Mouse (Mus musculus) intestine, postnatal 0 days (tissue): ENCODE measurements around the gene Lurap1. TPM values are rescaled to one million over a fixed set of nuclear protein-coding genes. Genes with fewer than 3 reads are reported as not detected.
A peak's percentile ranks its signal among the peaks of the same experiment; 100 is the strongest.

Experiments
- ATAC-seq: fragments of 200-750 bp; cut with Nextera tagmentation; 2 replicates; pipeline ENCODE4 v1.8.0; 2017; ENCODE audit warnings: mild to moderate bottlenecking, moderate TSS enrichment, moderate library complexity
- H3K27ac ChIP-seq: fragments of 300-500 bp; sonication (generic); 2 replicates; pipeline ENCODE4 v1.5.1; 2014; ENCODE audit warnings: mild to moderate bottlenecking, low read depth, low read length, moderate library complexity
- H3K27me3 ChIP-seq: fragments of 300-500 bp; sonication (generic); replicated peaks from 2 replicates; pipeline ENCODE4 v1.6.1; 2014; ENCODE audit warnings: low read length, mixed read lengths; ENCODE audit not compliant: control insufficient read depth, insufficient read depth
- H3K36me3 ChIP-seq: fragments of 300-500 bp; sonication (generic); 2 replicates; pipeline ENCODE4 v1.6.1; 2014; ENCODE audit warnings: mild to moderate bottlenecking, moderate library complexity; ENCODE audit not compliant: control insufficient read depth, insufficient read depth
- H3K4me1 ChIP-seq: fragments of 300-500 bp; sonication (generic); replicated peaks from 2 replicates; pipeline ENCODE4 v1.6.1; 2014; ENCODE audit warnings: antibody characterized with exemption, low read length, mixed read lengths; ENCODE audit not compliant: control insufficient read depth, insufficient read depth
- H3K4me2 ChIP-seq: fragments of 300-500 bp; sonication (generic); replicated peaks from 2 replicates; pipeline ENCODE4 v1.6.1; 2014; ENCODE audit warnings: low read depth, mild to moderate bottlenecking, moderate library complexity
- H3K4me3 ChIP-seq: fragments of 300-500 bp; sonication (generic); 2 replicates; pipeline ENCODE4 v1.5.1; 2014; ENCODE audit warnings: low read depth, low read length
- H3K9ac ChIP-seq: fragments of 300-500 bp; sonication (generic); 2 replicates; pipeline ENCODE4 v1.6.1; 2014; ENCODE audit warnings: mild to moderate bottlenecking, low read depth, low read length
- H3K9me3 ChIP-seq: fragments of 300-500 bp; sonication (generic); 2 replicates; pipeline ENCODE4 v1.6.1; 2016; ENCODE audit warnings: mixed run types; ENCODE audit not compliant: control insufficient read depth
- CTCF ChIP-seq: sonication (generic); IDR thresholded peaks from 2 replicates; pipeline ENCODE4 v1.5.1; 2016; ENCODE audit warnings: low read depth, mild to moderate bottlenecking, control low read depth, antibody characterized with exemption, moderate library complexity
- WGBS: fragments of 180-500 bp; shearing (Covaris S2); extraction: QIAGEN DNeasy Blood & Tissue Kit; methylation state at CpG from one replicate; pipeline ENCODE4 v1.1.7; 2014; 5-methylcytosine and 5-hydroxymethylcytosine counted together
- polyA plus RNA-seq: library from polyadenylated mRNA; unstranded; fragments of >200 nt; fragmentation: Nextera tagmentation; extraction: Ambion mirVana; gene quantifications from 2 replicates; pipeline ENCODE4 v1.2.1, GENCODE M21; 2015

The Lurap1 gene
- polyA plus RNA-seq, 1 experiment from 2014 or later, result 0.56 TPM

GRCm38 (mm10) chr4:116173752-116174151, 22.6 kb upstream of the Lurap1 start:
- Histone ChIP-seq H3K4me2 (no peak overlapping the region), H3K27me3 (no peaks in the 10 kb centered on the region), H3K36me3 (no peaks in the 10 kb centered on the region), H3K4me3 (no peak overlapping the region), H3K9me3 (no peaks in the 10 kb centered on the region), H3K4me1 (peaks cover 13% of the 10 kb centered on the region), H3K9ac (no peak overlapping the region), H3K27ac (no peak overlapping the region)
- ATAC-seq, result no peak
- no peak for TF ChIP-seq CTCF
- 97% methylated on average over 4 of the region's 4 CpGs for WGBS

GRCm38 (mm10) chr4:116173072-116173471, 21.9 kb upstream of the Lurap1 start, which contains the start of the genes 1700042G07Rik and Gm49337:
Gene 1700042G07Rik (plus strand): TSS chr4:116173372.
Gene Gm49337 (plus strand): TSS chr4:116173384.
- no peak within 1 kb of the TSS for H3K27ac ChIP-seq
- TF ChIP-seq CTCF, result no peak

DNA sequence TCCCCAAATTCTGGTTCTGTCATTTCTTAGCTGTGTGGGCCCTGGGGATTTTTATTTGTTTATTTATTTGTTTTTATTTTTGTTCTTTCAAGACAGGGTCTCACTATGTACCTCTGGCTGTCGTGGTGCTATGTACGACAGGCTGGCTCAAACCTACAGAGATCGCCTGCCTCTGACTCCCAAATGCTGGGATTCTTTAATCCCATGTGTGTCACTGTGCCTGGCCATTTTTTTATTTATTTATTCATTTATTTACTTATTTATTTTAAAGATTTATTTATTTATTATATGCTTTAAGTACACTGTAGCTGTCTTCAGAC, 18.2 kb upstream of the Lurap1 start:
- 68% methylated on average over 3 of the region's 3 CpGs for WGBS
- no peaks in the 10 kb centered on the region for H3K36me3 ChIP-seq
- no peak overlapping the region for H3K27ac ChIP-seq
- H3K9me3 ChIP-seq, result no peaks in the 10 kb centered on the region
- ATAC-seq, result no peak
- H3K27me3 ChIP-seq, result no peaks in the 10 kb centered on the region
- H3K4me3 ChIP-seq, result no peak overlapping the region
- no peak overlapping the region for H3K9ac ChIP-seq
- no peaks in the 10 kb centered on the region; the same call in 1 of the 2 replicates for H3K4me1 ChIP-seq
- H3K4me2 ChIP-seq, result no peak overlapping the region
- no peak for TF ChIP-seq CTCF

More at GRCm38 (mm10) chr4:116173072-116173471, 21.9 kb upstream of the Lurap1 start, which contains the start of the genes 1700042G07Rik and Gm49337:
- Histone ChIP-seq H3K4me2 (no peak within 1 kb of the TSS), H3K36me3 (no peaks in the 10 kb centered on the region), H3K4me1 (peaks cover 13% of the 10 kb centered on the region), H3K9ac (no peak within 1 kb of the TSS), H3K4me3 (no peak within 1 kb of the TSS), H3K9me3 (no peaks in the 10 kb centered on the region), H3K27me3 (no peaks in the 10 kb centered on the region)
- ATAC-seq, result no peak
- 87% methylated on average over 6 of the region's 6 CpGs for WGBS

- H3K4me2 ChIP-seq, result no peak overlapping the region
- no peaks in the 10 kb centered on the region; the same call in 1 of the 2 replicates for H3K4me1 ChIP-seq
- H3K9me3 ChIP-seq, result no peaks in the 10 kb centered on the region
- ATAC-seq, result no peak
- peak; percentile 81 for TF ChIP-seq CTCF
- no peak overlapping the region for H3K27ac ChIP-seq
- H3K27me3 ChIP-seq, result no peaks in the 10 kb centered on the region
- no peak overlapping the region for H3K9ac ChIP-seq
- H3K4me3 ChIP-seq, result no peak overlapping the region
- 83% methylated on average over 7 of the region's 8 CpGs for WGBS
- no peaks in the 10 kb centered on the region for H3K36me3 ChIP-seq
Measured at GRCm38 (mm10) chr4:116168617-116169352, 17.6 kb upstream of the Lurap1 start.

- H3K27ac ChIP-seq, result peak within 1 kb of the TSS; percentile 62
- H3K4me2 ChIP-seq, result peak within 1 kb of the TSS; percentile 48
- no peaks in the 10 kb centered on the region for H3K36me3 ChIP-seq
- no peaks in the 10 kb centered on the region; the same call in 1 of the 2 replicates for H3K4me1 ChIP-seq
- H3K27me3 ChIP-seq, result no peaks in the 10 kb centered on the region
- no peaks in the 10 kb centered on the region for H3K9me3 ChIP-seq
- H3K9ac ChIP-seq, result no peak within 1 kb of the TSS
- TF ChIP-seq CTCF, result peak; percentile 74
- WGBS, result 14% methylated on average over 7 of the region's 7 CpGs
- H3K4me3 ChIP-seq, result peak within 1 kb of the TSS; percentile 4; the same call in 1 of the 2 replicates
- peak; percentile 63 for ATAC-seq
Measured at GRCm38 (mm10) chr4:116167404-116167803, 16.3 kb upstream of the Lurap1 start, which contains the start of gene Tspan1. Gene Tspan1 (minus strand): TSS chr4:116167601.

DNA sequence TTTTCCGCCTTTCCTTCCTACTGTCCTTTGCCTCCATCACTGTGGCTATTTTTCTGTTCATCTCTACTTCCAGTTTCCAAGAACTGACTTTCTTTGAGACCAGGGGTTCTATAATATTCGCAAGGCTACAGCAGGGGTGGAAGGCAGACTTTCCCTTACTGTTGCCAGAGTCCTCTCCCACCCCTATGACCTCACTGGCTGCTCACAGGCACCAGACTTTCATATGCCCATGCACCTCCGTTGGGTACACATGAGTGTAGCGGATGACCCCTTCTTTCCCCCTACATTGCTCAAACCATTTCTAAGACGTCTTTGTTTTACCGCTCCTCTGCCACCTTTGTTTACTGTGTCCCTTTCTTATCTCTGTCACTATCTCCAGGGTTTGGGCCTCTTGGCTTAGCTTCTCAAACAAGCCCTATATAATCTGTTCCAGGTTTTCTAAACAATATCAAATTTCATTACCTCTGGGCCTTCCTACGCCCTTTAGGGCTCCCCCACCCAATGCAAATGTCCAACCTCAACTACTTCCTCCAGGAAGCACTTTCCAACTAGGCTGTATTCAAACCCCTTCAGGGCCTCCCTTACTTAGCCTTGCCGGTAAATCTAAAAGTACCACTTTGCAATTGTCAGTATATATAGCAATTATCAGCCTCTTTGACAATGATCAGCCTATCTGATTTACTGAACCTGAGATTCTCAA, 14.7 kb upstream of the Lurap1 start:
- 32% methylated on average over 8 of the region's 8 CpGs for WGBS
- Histone ChIP-seq H3K9ac (no peak overlapping the region), H3K27ac (peak overlapping the region; percentile 62), H3K27me3 (no peaks in the 10 kb centered on the region), H3K4me3 (peak overlapping the region; percentile 2; the same call in 1 of the 2 replicates), H3K9me3 (no peaks in the 10 kb centered on the region), H3K4me1 (no peaks in the 10 kb centered on the region; the same call in 1 of the 2 replicates), H3K4me2 (peak overlapping the region; percentile 48), H3K36me3 (no peaks in the 10 kb centered on the region)
- ATAC-seq, result peak; percentile 34
- no peak for TF ChIP-seq CTCF
